Mouse (Mus musculus) erythroblast, embryonic 14.5 days (primary cell): ENCODE results near the gene Rprd1b. TPM values are rescaled to one million over a fixed set of nuclear protein-coding genes. Genes with fewer than 3 reads are reported as not detected.
A peak's percentile ranks its signal among the peaks of the same experiment; 100 is the strongest.

ENCODE experiments used
- H3K27me3 ChIP-seq: 2 replicates; pipeline ENCODE4 v1.6.1; 2012; ENCODE audit warnings: inconsistent platforms; ENCODE audit not compliant: control insufficient read depth
- H3K36me3 ChIP-seq: 2 replicates; pipeline ENCODE4 v1.6.1; 2012; ENCODE audit warnings: mild to moderate bottlenecking, inconsistent platforms; ENCODE audit not compliant: control insufficient read depth
- H3K4me1 ChIP-seq: 2 replicates; pipeline ENCODE4 v1.6.1; 2012; ENCODE audit warnings: inconsistent platforms; ENCODE audit not compliant: control insufficient read depth
- H3K4me3 ChIP-seq: replicated peaks from 2 replicates; pipeline ENCODE3; 2012; ENCODE audit warnings: moderate library complexity, mild to moderate bottlenecking, inconsistent platforms
- H3K9me3 ChIP-seq: 2 replicates; pipeline ENCODE4 v1.6.1; 2012; ENCODE audit warnings: low read length, inconsistent platforms, mixed read lengths; ENCODE audit not compliant: control insufficient read depth
- GATA1 ChIP-seq: IDR thresholded peaks from 2 replicates; pipeline ENCODE4 v1.6.1; 2012; ENCODE audit warnings: low read length, inconsistent platforms, mixed read lengths
- TAL1 ChIP-seq: IDR thresholded peaks from 3 replicates; pipeline ENCODE4 v1.6.1; 2012; ENCODE audit warnings: low read length, inconsistent platforms, mixed read lengths
- polyA plus RNA-seq: library from polyadenylated mRNA; stranded (reverse); fragments of >175 nt; gene quantifications from 2 replicates; pipeline ENCODE4 v1.2.3, GENCODE M21; 2012

Gene Rprd1b
- polyA plus RNA-seq, 1 experiment: 2.3 TPM

DNA sequence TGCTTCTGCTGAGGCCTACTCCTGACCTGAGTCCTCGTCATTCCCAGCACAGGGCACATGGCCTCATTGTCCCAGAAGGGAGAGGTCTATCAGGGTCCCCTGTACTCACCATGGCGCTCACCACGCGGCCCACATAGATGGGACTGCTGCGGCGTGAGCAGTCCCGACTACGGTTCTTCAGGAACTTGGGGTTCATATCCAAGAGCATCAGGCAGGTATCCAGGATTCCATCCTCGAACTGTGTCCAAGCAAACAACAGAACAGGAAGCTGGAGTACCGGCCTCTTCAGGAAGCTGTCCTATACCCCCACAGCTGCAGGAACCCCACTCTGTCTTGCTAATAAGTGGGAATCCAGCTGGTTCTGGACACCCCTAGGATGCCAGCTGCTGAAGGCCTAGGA is 104.0 kb downstream of the Rprd1b start:
- H3K36me3 ChIP-seq: peaks cover 100% of the 10 kb centered on the region
- peaks cover 35% of the 10 kb centered on the region for H3K4me1 ChIP-seq
- no peaks in the 10 kb centered on the region for H3K27me3 ChIP-seq
- no peak overlapping the region for H3K4me3 ChIP-seq
- no peaks in the 10 kb centered on the region; the same call in 1 of the 2 replicates for H3K9me3 ChIP-seq
- TF ChIP-seq GATA1: no peak
- no peak for TF ChIP-seq TAL1

DNA sequence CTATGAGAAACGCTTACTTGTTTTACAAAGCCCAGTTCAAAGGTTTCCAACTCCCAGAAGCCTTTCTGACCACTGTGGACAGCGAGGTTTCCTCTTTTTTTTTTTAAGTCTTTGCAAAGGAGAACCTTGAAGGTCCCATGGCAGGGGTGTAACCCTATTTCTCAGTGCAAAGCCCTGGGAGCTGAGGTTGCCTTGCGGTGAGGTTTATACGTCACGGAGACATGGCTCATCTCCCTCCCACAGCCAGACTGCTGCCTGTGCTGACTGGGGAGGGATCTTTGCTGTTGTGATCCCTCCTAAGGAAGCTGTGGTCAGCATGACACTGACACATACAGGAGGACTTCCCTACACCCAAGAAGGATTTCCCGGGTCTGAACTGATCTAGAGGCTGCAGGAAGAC is 104.8 kb downstream of the Rprd1b start:
- peaks cover 39% of the 10 kb centered on the region for H3K4me1 ChIP-seq
- H3K36me3 ChIP-seq: peaks cover 100% of the 10 kb centered on the region
- TF ChIP-seq GATA1 (no peak), TAL1 (no peak)
- no peak overlapping the region for H3K4me3 ChIP-seq
- no peaks in the 10 kb centered on the region for H3K27me3 ChIP-seq
- H3K9me3 ChIP-seq: no peaks in the 10 kb centered on the region

DNA sequence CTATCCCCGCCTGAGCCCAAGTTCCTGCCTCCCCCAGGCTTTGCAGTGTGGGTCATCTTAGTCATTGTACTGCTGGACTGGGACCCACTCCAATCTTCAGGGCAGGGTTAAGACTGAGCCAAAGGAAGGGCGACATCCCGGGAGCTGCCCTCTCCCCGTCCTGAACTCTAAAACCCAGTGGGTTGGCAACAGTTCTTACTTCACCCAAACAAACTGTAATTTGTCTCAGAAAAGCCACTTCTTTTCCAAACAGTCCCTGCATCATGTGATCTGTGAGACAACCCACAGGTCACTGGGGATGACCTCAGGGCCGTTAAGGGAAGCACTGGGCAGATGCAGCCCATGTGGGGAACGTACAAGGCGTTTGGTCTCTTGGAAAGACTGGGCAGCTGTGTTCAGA is 107.9 kb downstream of the Rprd1b start:
- H3K36me3 ChIP-seq: peaks cover 100% of the 10 kb centered on the region
- H3K27me3 ChIP-seq: no peaks in the 10 kb centered on the region
- H3K9me3 ChIP-seq: no peaks in the 10 kb centered on the region
- H3K4me1 ChIP-seq: peaks cover 58% of the 10 kb centered on the region
- no peak overlapping the region for H3K4me3 ChIP-seq
- no peak for TF ChIP-seq GATA1
- TF ChIP-seq TAL1: no peak

DNA sequence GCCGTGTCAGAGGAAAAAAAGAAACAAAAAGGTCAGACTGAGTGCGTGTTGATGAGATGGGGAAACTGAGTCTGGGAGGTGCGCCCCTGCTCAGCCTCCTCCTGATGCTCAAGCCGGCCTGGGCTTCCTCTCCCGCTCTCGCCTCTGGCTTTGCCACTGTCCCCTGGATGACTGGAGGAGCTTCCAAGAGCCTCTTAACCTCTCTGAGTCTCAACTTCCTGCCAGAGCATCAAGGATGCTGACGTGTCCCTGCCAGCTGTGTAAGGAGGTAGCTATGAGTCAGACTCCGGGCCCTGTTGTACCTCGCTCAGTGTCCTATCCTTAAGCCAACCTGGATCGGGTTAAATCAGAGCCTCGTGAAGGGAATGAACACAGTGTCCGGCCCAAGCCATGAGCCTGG is 109.5 kb downstream of the Rprd1b start:
- no peak for TF ChIP-seq GATA1
- no peak for TF ChIP-seq TAL1
- H3K27me3 ChIP-seq: no peaks in the 10 kb centered on the region
- H3K4me3 ChIP-seq: no peak overlapping the region
- no peaks in the 10 kb centered on the region for H3K9me3 ChIP-seq
- H3K36me3 ChIP-seq: peaks cover 100% of the 10 kb centered on the region
- H3K4me1 ChIP-seq: peaks cover 71% of the 10 kb centered on the region

DNA sequence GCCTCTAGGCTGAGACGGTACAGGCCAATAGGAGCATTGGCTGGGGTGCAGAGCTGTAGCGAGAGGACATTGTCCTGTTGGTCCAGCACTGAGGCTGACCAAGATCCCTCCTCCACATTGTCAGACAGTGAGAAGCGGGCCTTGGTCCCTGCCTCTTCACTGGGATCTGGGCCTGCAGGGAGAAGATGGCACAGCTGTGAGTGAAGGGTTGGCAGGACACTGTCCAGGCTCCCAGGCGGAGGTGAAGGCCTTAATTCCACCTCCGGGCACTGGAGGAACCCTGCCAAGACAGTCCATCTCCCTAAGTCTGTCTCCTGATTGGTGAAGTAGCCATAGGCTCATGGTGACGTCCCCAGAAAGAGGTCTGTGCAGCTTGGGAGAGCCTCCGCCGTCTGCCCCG is 110.5 kb downstream of the Rprd1b start:
- peaks cover 99% of the 10 kb centered on the region for H3K36me3 ChIP-seq
- H3K4me1 ChIP-seq: peaks cover 77% of the 10 kb centered on the region
- H3K4me3 ChIP-seq: no peak overlapping the region
- TF ChIP-seq TAL1: no peak
- TF ChIP-seq GATA1: no peak
- H3K9me3 ChIP-seq: no peaks in the 10 kb centered on the region
- no peaks in the 10 kb centered on the region for H3K27me3 ChIP-seq

DNA sequence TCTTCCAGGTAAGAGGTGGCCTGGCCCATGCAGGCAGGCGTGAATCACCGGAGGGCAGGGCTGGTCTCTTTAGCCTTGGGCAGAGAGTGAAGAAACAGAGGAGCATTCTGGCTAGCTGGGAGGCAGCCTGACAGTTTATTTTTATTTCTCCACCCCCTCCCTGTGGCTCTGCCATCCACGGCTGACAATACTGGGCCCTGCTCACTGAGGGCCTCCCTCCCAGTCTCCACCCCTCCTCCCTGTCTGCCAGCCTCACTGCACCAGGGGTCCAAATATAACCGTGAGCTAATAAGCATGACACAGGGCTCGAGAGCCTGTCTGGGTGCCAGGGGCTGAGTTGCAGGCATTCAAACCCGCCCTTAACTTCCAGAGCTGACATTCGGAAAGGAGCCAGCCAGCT is 111.3 kb downstream of the Rprd1b start:
- Histone ChIP-seq H3K4me1 (peaks cover 80% of the 10 kb centered on the region), H3K36me3 (peaks cover 99% of the 10 kb centered on the region), H3K27me3 (no peaks in the 10 kb centered on the region), H3K4me3 (peak overlapping the region; percentile 79), H3K9me3 (no peaks in the 10 kb centered on the region)
- TF ChIP-seq TAL1: no peak
- no peak for TF ChIP-seq GATA1

DNA sequence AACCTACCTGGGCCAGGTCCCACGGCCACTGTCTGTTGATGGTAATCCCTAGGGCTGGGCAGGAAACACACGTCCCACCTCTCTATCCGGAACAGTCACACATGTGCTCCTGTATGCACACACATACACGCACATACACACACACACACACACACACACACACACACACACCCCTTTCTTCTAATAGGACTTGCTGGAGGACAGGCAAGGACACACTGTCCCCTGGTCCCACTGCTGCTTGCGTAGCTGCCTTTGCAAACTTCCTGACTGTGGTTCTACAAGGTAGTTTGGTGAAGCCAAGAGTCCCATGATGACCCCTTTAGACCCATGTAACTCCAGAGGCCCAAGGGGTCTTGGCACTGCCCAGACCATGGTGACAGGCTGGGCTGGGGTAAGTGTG is 112.4 kb downstream of the Rprd1b start:
- TF ChIP-seq GATA1 (no peak), TAL1 (no peak)
- Histone ChIP-seq H3K9me3 (no peaks in the 10 kb centered on the region), H3K36me3 (peaks cover 99% of the 10 kb centered on the region), H3K4me1 (peaks cover 85% of the 10 kb centered on the region), H3K4me3 (peak overlapping the region; percentile 79), H3K27me3 (no peaks in the 10 kb centered on the region)

DNA sequence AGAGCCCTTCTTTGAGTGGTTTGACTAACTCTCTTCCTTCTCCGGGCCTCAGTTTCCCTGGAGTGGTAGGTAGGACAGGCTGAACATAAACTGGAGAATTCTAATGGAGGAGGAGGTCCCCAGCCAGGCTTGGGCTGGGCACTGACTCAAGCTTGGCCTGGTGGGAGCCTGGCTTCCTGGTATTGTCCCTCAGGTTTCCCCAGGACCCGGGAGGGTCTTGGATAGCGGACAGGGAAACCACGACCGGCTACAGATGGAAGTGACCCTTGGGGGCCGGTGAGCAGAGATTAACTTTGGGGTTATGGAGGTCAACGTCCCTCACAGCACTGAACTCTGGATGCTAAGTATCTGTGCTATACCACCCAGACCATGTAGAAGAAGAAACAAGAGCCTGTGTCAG is 113.0 kb downstream of the Rprd1b start:
- TF ChIP-seq GATA1 (no peak), TAL1 (no peak)
- H3K4me1 ChIP-seq: peaks cover 87% of the 10 kb centered on the region
- H3K4me3 ChIP-seq: peak overlapping the region; percentile 79
- no peaks in the 10 kb centered on the region for H3K9me3 ChIP-seq
- H3K27me3 ChIP-seq: no peaks in the 10 kb centered on the region
- H3K36me3 ChIP-seq: peaks cover 98% of the 10 kb centered on the region

DNA sequence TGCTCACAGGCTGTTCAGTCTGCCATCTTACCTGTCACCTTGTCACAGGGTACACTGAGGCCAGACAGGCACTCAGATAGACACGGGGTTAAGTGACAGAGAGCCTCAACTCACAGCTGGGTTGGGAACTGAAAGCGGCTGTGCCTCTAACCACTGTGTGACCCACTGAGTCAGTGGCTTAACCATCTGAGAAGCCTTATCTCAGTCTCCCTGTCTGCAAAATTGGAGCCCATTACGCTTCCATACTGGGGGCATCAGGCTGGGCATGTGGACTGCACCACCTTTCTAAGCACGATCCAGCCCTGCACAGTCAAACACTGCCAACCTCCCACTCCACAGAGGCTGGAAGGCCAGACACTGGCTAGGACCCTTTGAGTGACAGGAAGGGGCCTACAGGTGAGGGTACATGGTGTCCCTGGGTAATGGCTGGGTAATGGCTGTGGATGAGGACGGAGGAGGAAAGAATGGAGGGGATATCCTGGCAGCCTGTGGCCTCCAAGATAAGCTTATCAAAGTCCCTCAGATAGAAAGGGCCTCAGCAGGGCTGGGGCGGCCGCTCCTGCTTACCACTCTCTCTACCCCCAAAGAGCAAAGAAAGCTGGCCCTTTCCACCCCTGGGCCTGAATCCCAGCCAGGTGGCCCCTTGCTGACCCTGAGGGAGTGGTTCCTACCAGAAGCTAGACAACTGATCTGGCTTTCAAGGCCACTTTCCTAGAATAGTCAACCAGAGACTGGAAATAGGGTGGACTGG is 113.6 kb downstream of the Rprd1b start:
- Histone ChIP-seq H3K36me3 (peaks cover 92% of the 10 kb centered on the region), H3K9me3 (no peaks in the 10 kb centered on the region), H3K4me3 (peak overlapping the region; percentile 79), H3K27me3 (no peaks in the 10 kb centered on the region), H3K4me1 (peaks cover 90% of the 10 kb centered on the region)
- TF ChIP-seq GATA1 (peak; percentile 90), TAL1 (peak; percentile 95)
